Mouse (Mus musculus) midbrain, embryonic 10.5 days (tissue): ENCODE measurements around the gene Nav1. TPM values are rescaled to one million over a fixed set of nuclear protein-coding genes. Genes with fewer than 3 reads are reported as not detected.

Experiments used
- DNase-seq: peaks from one replicate; pipeline ENCODE4 v3.0.0-alpha.2; 2017; ENCODE audit warnings: low spot score
- H3K27ac ChIP-seq: fragments of 300-500 bp; sonication (generic); replicated peaks from 2 replicates; pipeline ENCODE4 v1.5.1; 2016; ENCODE audit warnings: mild to moderate bottlenecking
- H3K27me3 ChIP-seq: fragments of 300-500 bp; sonication (generic); 2 replicates; pipeline ENCODE4 v1.6.1; 2016; ENCODE audit warnings: low read depth, mild to moderate bottlenecking; ENCODE audit not compliant: poor library complexity, severe bottlenecking
- H3K36me3 ChIP-seq: fragments of 300-500 bp; sonication (generic); 2 replicates; pipeline ENCODE4 v1.6.1; 2016; ENCODE audit warnings: mild to moderate bottlenecking, moderate library complexity
- H3K4me1 ChIP-seq: fragments of 300-500 bp; sonication (generic); 2 replicates; pipeline ENCODE4 v1.6.1; 2016
- H3K4me3 ChIP-seq: fragments of 300-500 bp; sonication (generic); 2 replicates; pipeline ENCODE4 v1.5.1; 2016; ENCODE audit warnings: mild to moderate bottlenecking, moderate library complexity
- H3K9me3 ChIP-seq: fragments of 300-500 bp; sonication (generic); replicated peaks from 2 replicates; pipeline ENCODE4 v1.6.1; 2016; ENCODE audit warnings: mild to moderate bottlenecking
- WGBS: fragments of 180-500 bp; shearing (Covaris S2); methylation state at CpG from one replicate; pipeline ENCODE4 v1.1.7; 2016; 5-methylcytosine and 5-hydroxymethylcytosine counted together
- polyA plus RNA-seq: library from polyadenylated mRNA; unstranded; fragments of >200 nt; fragmentation: Nextera tagmentation; extraction: Ambion mirVana; gene quantifications from 2 replicates; pipeline ENCODE4 v1.2.1, GENCODE M21; 2016

Gene Nav1
- polyA plus RNA-seq, result 14.5 and 16.5 TPM in 2 replicates

- Histone ChIP-seq H3K27ac (no peak within 1 kb of the TSS; the same call in 1 of the 2 replicates), H3K27me3 (no peaks in the 10 kb centered on the region), H3K9me3 (no peaks in the 10 kb centered on the region), H3K4me1 (peaks cover 19% of the 10 kb centered on the region), H3K4me3 (no peak within 1 kb of the TSS), H3K36me3 (no peaks in the 10 kb centered on the region)
- 52% methylated on average over 7 of the region's 7 CpGs for WGBS
- DNase-seq, result no peak
Observed at GRCm38 (mm10) chr1:135607019-135607418, at the start of gene Nav1. Gene Nav1 (minus strand): TSS chr1:135607295.

DNA sequence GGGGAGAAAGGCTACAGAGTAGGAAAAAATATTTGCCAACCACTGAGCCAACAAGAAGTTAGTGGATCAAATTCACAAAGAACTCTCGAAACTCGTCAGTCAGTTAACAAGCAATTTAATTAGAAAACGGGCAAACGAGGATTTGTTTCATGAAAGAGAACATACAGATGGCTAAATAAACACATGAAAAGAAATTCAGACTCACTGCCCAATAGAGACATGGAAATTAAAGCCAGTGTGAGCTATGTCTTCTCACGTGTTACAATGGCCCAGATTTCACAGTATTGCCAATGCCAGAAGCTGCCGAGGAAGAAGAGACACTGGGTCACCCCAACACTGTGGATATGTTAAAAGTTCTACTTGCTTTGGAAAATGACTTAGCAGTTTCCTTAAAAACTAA is 46.8 kb upstream of the Nav1 start:
- Histone ChIP-seq H3K4me3 (no peak overlapping the region), H3K4me1 (peaks cover 5% of the 10 kb centered on the region), H3K36me3 (no peaks in the 10 kb centered on the region), H3K27me3 (no peaks in the 10 kb centered on the region), H3K9me3 (0 out of 2 replicates have a peak, but pooled peaks cover 5% of the 10 kb centered on the region), H3K27ac (no peak overlapping the region)
- no peak for DNase-seq
- WGBS, result 89% methylated on average over 6 of the region's 6 CpGs

- 57% methylated on average over 8 of the region's 8 CpGs for WGBS
- peak overlapping the region; percentile 68; the same call in 1 of the 2 replicates for H3K27ac ChIP-seq
- DNase-seq, result no peak
Observed at GRCm38 (mm10) chr1:135645459-135646195, 38.5 kb upstream of the Nav1 start.

GRCm38 (mm10) chr1:135644110-135644509 is 37.0 kb upstream of the Nav1 start:
- Histone ChIP-seq H3K27ac (no peak overlapping the region), H3K9me3 (no peaks in the 10 kb centered on the region), H3K36me3 (no peaks in the 10 kb centered on the region), H3K4me3 (no peak overlapping the region), H3K27me3 (no peaks in the 10 kb centered on the region), H3K4me1 (peaks cover 9% of the 10 kb centered on the region)
- DNase-seq, result no peak
- 87% methylated on average over 5 of the region's 5 CpGs for WGBS

More at GRCm38 (mm10) chr1:135645459-135646195, 38.5 kb upstream of the Nav1 start:
- no peaks in the 10 kb centered on the region for H3K36me3 ChIP-seq
- H3K4me1 ChIP-seq, result peaks cover 9% of the 10 kb centered on the region
- no peak overlapping the region for H3K4me3 ChIP-seq
- H3K9me3 ChIP-seq, result no peaks in the 10 kb centered on the region
- no peaks in the 10 kb centered on the region for H3K27me3 ChIP-seq

- Histone ChIP-seq H3K4me3 (no peak overlapping the region), H3K27ac (no peak overlapping the region), H3K9me3 (no peaks in the 10 kb centered on the region), H3K27me3 (no peaks in the 10 kb centered on the region), H3K4me1 (peaks cover 9% of the 10 kb centered on the region), H3K36me3 (no peaks in the 10 kb centered on the region)
- no peak for DNase-seq
- 78% methylated on average over 3 of the region's 3 CpGs for WGBS
Observed at GRCm38 (mm10) chr1:135643691-135644090, 36.6 kb upstream of the Nav1 start.

- Histone ChIP-seq H3K4me3 (no peak overlapping the region), H3K27me3 (no peaks in the 10 kb centered on the region), H3K9me3 (no peaks in the 10 kb centered on the region), H3K4me1 (peaks cover 32% of the 10 kb centered on the region), H3K27ac (no peak overlapping the region), H3K36me3 (no peaks in the 10 kb centered on the region)
- 94% methylated on average over 7 of the region's 7 CpGs for WGBS
- no peak for DNase-seq
Observed at GRCm38 (mm10) chr1:135639853-135640252, 32.8 kb upstream of the Nav1 start.

- no peak overlapping the region for H3K4me3 ChIP-seq
- no peaks in the 10 kb centered on the region for H3K27me3 ChIP-seq
- 100% methylated on average over 1 of the region's 1 CpGs for WGBS
- H3K9me3 ChIP-seq, result no peaks in the 10 kb centered on the region
- H3K36me3 ChIP-seq, result no peaks in the 10 kb centered on the region
- DNase-seq, result no peak
- no peak overlapping the region for H3K27ac ChIP-seq
- H3K4me1 ChIP-seq, result peaks cover 33% of the 10 kb centered on the region
Observed at GRCm38 (mm10) chr1:135639093-135639492, 32.0 kb upstream of the Nav1 start.

GRCm38 (mm10) chr1:135637574-135638008 is 30.5 kb upstream of the Nav1 start:
- WGBS, result 22% methylated on average over 3 of the region's 3 CpGs
- Histone ChIP-seq H3K4me3 (no peak overlapping the region), H3K9me3 (no peaks in the 10 kb centered on the region), H3K4me1 (peaks cover 33% of the 10 kb centered on the region), H3K27ac (0 out of 2 replicates have a peak overlapping the region, but pooled peaks have one; percentile 42), H3K36me3 (no peaks in the 10 kb centered on the region), H3K27me3 (no peaks in the 10 kb centered on the region)
- no peak for DNase-seq

GRCm38 (mm10) chr1:135636111-135636511 is 29.0 kb upstream of the Nav1 start:
- H3K4me1 ChIP-seq, result peaks cover 38% of the 10 kb centered on the region
- no peaks in the 10 kb centered on the region for H3K9me3 ChIP-seq
- H3K36me3 ChIP-seq, result no peaks in the 10 kb centered on the region
- H3K27me3 ChIP-seq, result no peaks in the 10 kb centered on the region
- DNase-seq, result no peak
- 0 out of 2 replicates have a peak overlapping the region, but pooled peaks have one; percentile 28 for H3K27ac ChIP-seq
- no peak overlapping the region for H3K4me3 ChIP-seq
- 70% methylated on average over 6 of the region's 6 CpGs for WGBS

- Histone ChIP-seq H3K36me3 (no peaks in the 10 kb centered on the region), H3K27me3 (no peaks in the 10 kb centered on the region), H3K4me1 (peaks cover 38% of the 10 kb centered on the region), H3K27ac (no peak overlapping the region), H3K4me3 (no peak overlapping the region), H3K9me3 (no peaks in the 10 kb centered on the region)
- no peak for DNase-seq
- 79% methylated on average over 11 of the region's 11 CpGs for whole genome bisulfite sequencing
Observed at GRCm38 (mm10) chr1:135635323-135636064, 28.4 kb upstream of the Nav1 start.

DNA sequence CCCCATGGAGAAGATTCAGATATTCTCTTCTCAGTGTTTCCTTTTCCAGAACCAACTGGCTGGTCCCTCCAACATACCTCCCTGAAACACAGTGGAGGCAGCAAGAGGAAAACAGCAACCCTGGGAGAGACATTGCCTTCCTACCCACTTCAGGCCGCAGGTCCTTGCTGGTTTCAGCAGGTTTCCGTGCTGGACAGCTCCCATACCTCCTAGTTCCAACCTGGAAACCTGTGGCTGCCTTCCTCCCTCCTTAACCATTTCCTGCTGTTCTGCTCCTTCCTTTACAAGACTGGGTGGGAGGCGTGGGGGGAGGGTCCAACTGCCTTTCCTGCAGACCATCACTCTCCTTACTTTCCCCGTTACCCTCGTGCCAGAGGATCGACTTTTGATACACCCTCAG is 27.7 kb upstream of the Nav1 start:
- H3K36me3 ChIP-seq, result no peaks in the 10 kb centered on the region
- H3K4me1 ChIP-seq, result peaks cover 38% of the 10 kb centered on the region
- WGBS, result 18% methylated on average over 6 of the region's 6 CpGs
- no peak overlapping the region for H3K4me3 ChIP-seq
- peak; percentile 31 for DNase-seq
- no peak overlapping the region for H3K27ac ChIP-seq
- no peaks in the 10 kb centered on the region for H3K27me3 ChIP-seq
- H3K9me3 ChIP-seq, result no peaks in the 10 kb centered on the region

DNA sequence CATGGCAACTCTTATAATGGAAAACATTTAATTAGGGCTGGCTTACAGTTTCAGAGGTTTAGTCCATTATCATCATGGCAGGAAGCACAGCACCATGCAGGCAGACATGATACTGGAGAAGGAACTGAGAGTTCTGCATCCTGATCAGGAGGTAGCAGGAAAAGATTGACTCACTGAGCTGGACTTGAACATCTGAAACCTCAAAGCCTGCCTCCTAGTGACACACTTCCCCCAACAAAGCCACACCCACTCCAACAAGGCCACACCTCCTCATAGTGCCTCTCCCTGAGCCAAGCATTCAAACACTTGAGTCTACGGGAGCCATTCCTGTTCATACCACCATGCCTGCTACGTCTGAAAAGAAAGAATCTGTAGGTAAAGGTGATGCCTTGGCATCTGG is 26.8 kb upstream of the Nav1 start:
- no peaks in the 10 kb centered on the region for H3K36me3 ChIP-seq
- no peak for DNase-seq
- H3K27me3 ChIP-seq, result no peaks in the 10 kb centered on the region
- WGBS, result 85% methylated on average over 2 of the region's 2 CpGs
- no peak overlapping the region for H3K4me3 ChIP-seq
- H3K9me3 ChIP-seq, result no peaks in the 10 kb centered on the region
- peaks cover 38% of the 10 kb centered on the region for H3K4me1 ChIP-seq
- no peak overlapping the region for H3K27ac ChIP-seq

- Histone ChIP-seq H3K9me3 (no peaks in the 10 kb centered on the region), H3K27me3 (no peaks in the 10 kb centered on the region), H3K4me3 (no peak overlapping the region), H3K4me1 (peaks cover 38% of the 10 kb centered on the region), H3K36me3 (no peaks in the 10 kb centered on the region), H3K27ac (no peak overlapping the region)
- no peak for DNase-seq
- WGBS, result 90% methylated on average over 4 of the region's 4 CpGs
Observed at GRCm38 (mm10) chr1:135633478-135633877, 26.4 kb upstream of the Nav1 start.
